Mouse (Mus musculus): Measurements from ENCODE around the gene Gm13279. TPM values are rescaled to one million over a fixed set of nuclear protein-coding genes. Genes with fewer than 3 reads are reported as not detected.
"Not testable (repeated sequence)": the region's sequence is repeated elsewhere in the genome, so short reads cannot be mapped to it uniquely, and the experiment has no call there.

The Gm13279 gene
- polyA plus RNA-seq, 1 experiment, result not detected

GRCm38 (mm10) chr4:88779550-88779949 is 17.6 kb upstream of the Gm13279 start, which contains the start of gene Gm13272:
Gene Gm13272 (plus strand): TSS chr4:88779850.
- not testable (repeated sequence) for H3K4me3 ChIP-seq (ENCODE audit: insufficient read depth, low read depth, low read length); H3K27ac ChIP-seq (ENCODE audit: insufficient read depth, low read depth, low read length); H3K4me1 ChIP-seq (ENCODE audit: control insufficient read depth, insufficient read depth, low read length)
- no CpG with 5 or more reads among the region's 29 CpGs for WGBS

GRCm38 (mm10) chr4:88780320-88780719 is 16.9 kb upstream of the Gm13279 start:
- H3K27ac ChIP-seq (ENCODE audit: insufficient read depth, low read depth, low read length); H3K4me1 ChIP-seq (ENCODE audit: control insufficient read depth, insufficient read depth, low read length); H3K4me3 ChIP-seq (ENCODE audit: insufficient read depth, low read depth, low read length): not testable (repeated sequence)
- WGBS, result 59% methylated on average over 16 of the region's 18 CpGs

GRCm38 (mm10) chr4:88781831-88782230 is 15.4 kb upstream of the Gm13279 start, which contains the start of gene Ifnz:
Gene Ifnz (plus strand): TSS chr4:88782131.
- not testable (repeated sequence) for H3K4me1 ChIP-seq (ENCODE audit: control insufficient read depth, insufficient read depth, low read length)
- WGBS, result 22% methylated on average over 5 of the region's 7 CpGs

GRCm38 (mm10) chr4:88782335-88782734 is 14.9 kb upstream of the Gm13279 start:
- H3K4me3 ChIP-seq (ENCODE audit: insufficient read depth, low read depth, low read length), result peak overlapping the region; percentile 29; the same call in 1 of the 2 replicates
- H3K27ac ChIP-seq (ENCODE audit: insufficient read depth, low read depth, low read length); H3K4me1 ChIP-seq (ENCODE audit: control insufficient read depth, insufficient read depth, low read length): not testable (repeated sequence)
- 0% methylated on average over 11 of the region's 31 CpGs for WGBS

More at GRCm38 (mm10) chr4:88781831-88782230, 15.4 kb upstream of the Gm13279 start, which contains the start of gene Ifnz:
- not testable (repeated sequence) for H3K27ac ChIP-seq (ENCODE audit: insufficient read depth, low read depth, low read length)
- H3K4me3 ChIP-seq (ENCODE audit: insufficient read depth, low read depth, low read length), result peak within 1 kb of the TSS; percentile 29; the same call in 1 of the 2 replicates

- not testable (repeated sequence) for H3K4me1 ChIP-seq (ENCODE audit: control insufficient read depth, insufficient read depth, low read length); H3K27ac ChIP-seq (ENCODE audit: insufficient read depth, low read depth, low read length); H3K4me3 ChIP-seq (ENCODE audit: insufficient read depth, low read depth, low read length)
- WGBS, result no CpG with 5 or more reads among the region's 27 CpGs
Measured at GRCm38 (mm10) chr4:88785409-88785808, 11.8 kb upstream of the Gm13279 start, which contains the start of gene Gm13276. Gene Gm13276 (plus strand): TSS chr4:88785709.

GRCm38 (mm10) chr4:88788402-88788801 is 8.8 kb upstream of the Gm13279 start, which contains the start of gene Gm13277:
Gene Gm13277 (plus strand): TSS chr4:88788632.
- not testable (repeated sequence) for H3K27ac ChIP-seq (ENCODE audit: insufficient read depth, low read depth, low read length); H3K4me3 ChIP-seq (ENCODE audit: insufficient read depth, low read depth, low read length); H3K4me1 ChIP-seq (ENCODE audit: control insufficient read depth, insufficient read depth, low read length)
- WGBS, result 0% methylated on average over 3 of the region's 28 CpGs

GRCm38 (mm10) chr4:88791250-88791649 is 5.9 kb upstream of the Gm13279 start, which contains the start of gene Gm13278:
Gene Gm13278 (plus strand): TSS chr4:88791550.
- no CpG with 5 or more reads among the region's 28 CpGs for WGBS
- not testable (repeated sequence) for H3K4me3 ChIP-seq (ENCODE audit: insufficient read depth, low read depth, low read length)

GRCm38 (mm10) chr4:88793936-88794675 is 3.1 kb upstream of the Gm13279 start, which contains the start of gene Gm13275:
Gene Gm13275 (plus strand): TSS chr4:88794487.
- not testable (repeated sequence) for H3K4me3 ChIP-seq (ENCODE audit: insufficient read depth, low read depth, low read length); H3K27ac ChIP-seq (ENCODE audit: insufficient read depth, low read depth, low read length); H3K4me1 ChIP-seq (ENCODE audit: control insufficient read depth, insufficient read depth, low read length)
- WGBS, result under 1% methylated on average over 14 of the region's 52 CpGs

More at GRCm38 (mm10) chr4:88791250-88791649, 5.9 kb upstream of the Gm13279 start, which contains the start of gene Gm13278:
- not testable (repeated sequence) for H3K4me1 ChIP-seq (ENCODE audit: control insufficient read depth, insufficient read depth, low read length); H3K27ac ChIP-seq (ENCODE audit: insufficient read depth, low read depth, low read length)

GRCm38 (mm10) chr4:88799365-88799764 is 2.2 kb downstream of the Gm13279 start, which contains the start of gene Gm13285:
Gene Gm13285 (plus strand): TSS chr4:88799665.
- not testable (repeated sequence) for H3K4me1 ChIP-seq (ENCODE audit: control insufficient read depth, insufficient read depth, low read length); H3K4me3 ChIP-seq (ENCODE audit: insufficient read depth, low read depth, low read length); H3K27ac ChIP-seq (ENCODE audit: insufficient read depth, low read depth, low read length)
- 23% methylated on average over 6 of the region's 7 CpGs for WGBS

- H3K27ac ChIP-seq (ENCODE audit: insufficient read depth, low read depth, low read length); H3K4me1 ChIP-seq (ENCODE audit: control insufficient read depth, insufficient read depth, low read length); H3K4me3 ChIP-seq (ENCODE audit: insufficient read depth, low read depth, low read length): not testable (repeated sequence)
- WGBS, result no CpG with 5 or more reads among the region's 29 CpGs
Measured at GRCm38 (mm10) chr4:88802954-88803353, 5.8 kb downstream of the Gm13279 start, which contains the start of gene Gm13287. Gene Gm13287 (plus strand): TSS chr4:88803254.

GRCm38 (mm10) chr4:88805231-88805630 is 8.0 kb downstream of the Gm13279 start, which contains the start of gene Gm13288:
Gene Gm13288 (plus strand): TSS chr4:88805531.
- H3K4me3 ChIP-seq (ENCODE audit: insufficient read depth, low read depth, low read length), result peak within 1 kb of the TSS; percentile 39
- H3K27ac ChIP-seq (ENCODE audit: insufficient read depth, low read depth, low read length); H3K4me1 ChIP-seq (ENCODE audit: control insufficient read depth, insufficient read depth, low read length): not testable (repeated sequence)
- WGBS, result no CpG with 5 or more reads among the region's 8 CpGs

- peak overlapping the region; percentile 39 for H3K4me3 ChIP-seq (ENCODE audit: insufficient read depth, low read depth, low read length)
- 0% methylated on average over 16 of the region's 34 CpGs for WGBS
Measured at GRCm38 (mm10) chr4:88805761-88806160, 8.6 kb downstream of the Gm13279 start.

More at GRCm38 (mm10) chr4:88805761-88806160, 8.6 kb downstream of the Gm13279 start:
- not testable (repeated sequence) for H3K4me1 ChIP-seq (ENCODE audit: control insufficient read depth, insufficient read depth, low read length); H3K27ac ChIP-seq (ENCODE audit: insufficient read depth, low read depth, low read length)
